Mouse (Mus musculus) limb, embryonic 12.5 days (tissue): Measurements from ENCODE around the gene Gucy1b1. TPM values are rescaled to one million over a fixed set of nuclear protein-coding genes. Genes with fewer than 3 reads are reported as not detected.

ENCODE experiments used
- ATAC-seq: fragments of 200-750 bp; cut with Nextera tagmentation; 2 replicates; pipeline ENCODE4 v1.8.0; 2017; ENCODE audit warnings: low read depth, moderate TSS enrichment; ENCODE audit not compliant: insufficient number of reproducible peaks, insufficient read depth, low FRiP score, low TSS enrichment
- H3K27ac ChIP-seq: fragments of 300-500 bp; sonication (generic); 2 replicates; pipeline ENCODE4 v1.5.1; 2016; ENCODE audit warnings: mild to moderate bottlenecking, moderate library complexity
- H3K27me3 ChIP-seq: fragments of 300-500 bp; sonication (generic); 2 replicates; pipeline ENCODE4 v1.6.1; 2016; ENCODE audit warnings: mild to moderate bottlenecking, moderate library complexity
- H3K36me3 ChIP-seq: fragments of 300-500 bp; sonication (generic); 2 replicates; pipeline ENCODE4 v1.6.1; 2016; ENCODE audit warnings: mild to moderate bottlenecking, moderate library complexity
- H3K4me1 ChIP-seq: fragments of 300-500 bp; sonication (generic); replicated peaks from 2 replicates; pipeline ENCODE4 v1.6.1; 2016
- H3K4me2 ChIP-seq: fragments of 300-500 bp; sonication (generic); 2 replicates; pipeline ENCODE4 v1.6.1; 2016; ENCODE audit warnings: mild to moderate bottlenecking, moderate library complexity
- H3K4me3 ChIP-seq: fragments of 300-500 bp; sonication (generic); replicated peaks from 2 replicates; pipeline ENCODE4 v1.5.1; 2016; ENCODE audit warnings: mild to moderate bottlenecking
- H3K9ac ChIP-seq: fragments of 300-500 bp; sonication (generic); replicated peaks from 2 replicates; pipeline ENCODE4 v1.6.1; 2016; ENCODE audit warnings: mild to moderate bottlenecking, moderate library complexity
- H3K9me3 ChIP-seq: fragments of 300-500 bp; sonication (generic); 2 replicates; pipeline ENCODE4 v1.6.1; 2016; ENCODE audit warnings: mild to moderate bottlenecking, moderate library complexity
- WGBS: fragments of 180-500 bp; shearing (Covaris S2); methylation state at CpG from one replicate; pipeline ENCODE4 v1.1.7; 2016; 5-methylcytosine and 5-hydroxymethylcytosine counted together
- microRNA-seq: library from miRNA; unstranded; fragments of <30 nt; microRNA quantifications from one replicate; pipeline ENCODE4, GENCODE M21; 2017
- polyA plus RNA-seq: library from polyadenylated mRNA; unstranded; fragments of >200 nt; fragmentation: Nextera tagmentation; extraction: Ambion mirVana; gene quantifications from 2 replicates; pipeline ENCODE4 v1.2.1, GENCODE M21; 2016

Gene Gucy1b1
- polyA plus RNA-seq, 1 experiment from 2014 or later = 4.1 TPM

GRCm38 (mm10) chr3:81987628-81988027 is 86.9 kb downstream of the Gucy1b1 start:
- Histone ChIP-seq H3K27me3 (no peaks in the 10 kb centered on the region), H3K9ac (no peak overlapping the region), H3K27ac (no peak overlapping the region), H3K9me3 (no peaks in the 10 kb centered on the region), H3K36me3 (no peaks in the 10 kb centered on the region), H3K4me3 (no peak overlapping the region), H3K4me2 (no peak overlapping the region), H3K4me1 (no peaks in the 10 kb centered on the region)
- no peak for ATAC-seq
- WGBS = 74% methylated on average over 3 of the region's 3 CpGs

GRCm38 (mm10) chr3:81986103-81986502 is 88.4 kb downstream of the Gucy1b1 start:
- H3K9ac ChIP-seq = no peak overlapping the region
- H3K27me3 ChIP-seq = no peaks in the 10 kb centered on the region
- H3K4me3 ChIP-seq = no peak overlapping the region
- no peak overlapping the region for H3K27ac ChIP-seq
- no peaks in the 10 kb centered on the region for H3K4me1 ChIP-seq
- H3K9me3 ChIP-seq = no peaks in the 10 kb centered on the region
- H3K36me3 ChIP-seq = no peaks in the 10 kb centered on the region
- no peak for ATAC-seq
- WGBS = 89% methylated on average over 2 of the region's 2 CpGs
- H3K4me2 ChIP-seq = no peak overlapping the region

- H3K4me1 ChIP-seq = no peaks in the 10 kb centered on the region
- 69% methylated on average over 1 of the region's 1 CpGs for WGBS
- H3K4me3 ChIP-seq = no peak overlapping the region
- no peaks in the 10 kb centered on the region for H3K27me3 ChIP-seq
- H3K36me3 ChIP-seq = no peaks in the 10 kb centered on the region
- H3K9me3 ChIP-seq = no peaks in the 10 kb centered on the region
- H3K4me2 ChIP-seq = no peak overlapping the region
- H3K9ac ChIP-seq = no peak overlapping the region
- no peak for ATAC-seq
- H3K27ac ChIP-seq = no peak overlapping the region
These were observed 89.4 kb downstream of the Gucy1b1 start for GRCm38 (mm10) chr3:81985100-81985499.

- no peak overlapping the region for H3K9ac ChIP-seq
- no peaks in the 10 kb centered on the region for H3K9me3 ChIP-seq
- H3K4me3 ChIP-seq = no peak overlapping the region
- ATAC-seq = no peak
- no peak overlapping the region for H3K27ac ChIP-seq
- WGBS = 88% methylated on average over 8 of the region's 8 CpGs
- H3K4me2 ChIP-seq = no peak overlapping the region
- H3K36me3 ChIP-seq = no peaks in the 10 kb centered on the region
- H3K27me3 ChIP-seq = no peaks in the 10 kb centered on the region
- no peaks in the 10 kb centered on the region for H3K4me1 ChIP-seq
These were observed 91.2 kb downstream of the Gucy1b1 start for GRCm38 (mm10) chr3:81983120-81983895.

Small RNA genes within 50 kb of the gene (microRNA-seq; reads per million reads assigned to microRNA genes)
- not detected for gene Mir7010

Other genes with a start within 250 kb of the Gucy1b1 start
- gene Ctso, start 142.1 kb downstream of the Gucy1b1 start, polyA plus RNA-seq = 10.9 and 11.2 TPM in 2 replicates
- 0.38 and 0.59 TPM in 2 replicates for gene Tdo2, start 98.5 kb downstream of the Gucy1b1 start, polyA plus RNA-seq
- gene Asic5, start 92.4 kb downstream of the Gucy1b1 start, polyA plus RNA-seq = not detected in 2 replicates
- gene Gucy1a1, start 71.1 kb upstream of the Gucy1b1 start, polyA plus RNA-seq = 2.9 and 3.0 TPM in 2 replicates